Mouse (Mus musculus) liver, embryonic 12.5 days (tissue): ENCODE measurements at regions not wholly inside any gene's neighbourhood (a gene's known extent, or its start where the extent isn't known, plus 50 kb on each side); places are given as distances from the start of the nearest gene placed in this dataset.

Experiments
- ATAC-seq: fragments of 200-750 bp; cut with Nextera tagmentation; 2 replicates; pipeline ENCODE4 v1.8.0; 2017; ENCODE audit warnings: moderate number of reproducible peaks, mild to moderate bottlenecking, moderate library complexity
- H3K27ac ChIP-seq: fragments of 300-500 bp; sonication (generic); 2 replicates; pipeline ENCODE4 v1.5.1; 2016; ENCODE audit warnings: mild to moderate bottlenecking
- H3K27me3 ChIP-seq: fragments of 300-500 bp; sonication (generic); replicated peaks from 2 replicates; pipeline ENCODE4 v1.6.1; 2016; ENCODE audit warnings: mild to moderate bottlenecking, moderate library complexity
- H3K36me3 ChIP-seq: fragments of 300-500 bp; sonication (generic); 2 replicates; pipeline ENCODE4 v1.6.1; 2016; ENCODE audit warnings: mild to moderate bottlenecking, moderate library complexity
- H3K4me1 ChIP-seq: fragments of 300-500 bp; sonication (generic); 2 replicates; pipeline ENCODE4 v1.6.1; 2016
- H3K4me2 ChIP-seq: fragments of 300-500 bp; sonication (generic); 2 replicates; pipeline ENCODE4 v1.6.1; 2016; ENCODE audit warnings: mild to moderate bottlenecking, moderate library complexity
- H3K4me3 ChIP-seq: fragments of 300-500 bp; sonication (generic); 2 replicates; pipeline ENCODE4 v1.5.1; 2016; ENCODE audit warnings: mild to moderate bottlenecking, moderate library complexity
- H3K9ac ChIP-seq: fragments of 300-500 bp; sonication (generic); 2 replicates; pipeline ENCODE4 v1.6.1; 2016; ENCODE audit warnings: mild to moderate bottlenecking, moderate library complexity
- H3K9me3 ChIP-seq: fragments of 300-500 bp; sonication (generic); replicated peaks from 2 replicates; pipeline ENCODE4 v1.6.1; 2016; ENCODE audit warnings: mild to moderate bottlenecking, moderate library complexity
- WGBS: fragments of 180-500 bp; shearing (Covaris S2); methylation state at CpG from one replicate; pipeline ENCODE4 v1.1.7; 2016; ENCODE audit not compliant: insufficient replicate concordance; 5-methylcytosine and 5-hydroxymethylcytosine counted together

- no peak for ATAC-seq
- Histone ChIP-seq H3K27me3 (no peaks in the 10 kb centered on the region), H3K27ac (no peak overlapping the region), H3K9me3 (peaks cover 36% of the 10 kb centered on the region), H3K9ac (no peak overlapping the region), H3K36me3 (no peaks in the 10 kb centered on the region), H3K4me3 (no peak overlapping the region), H3K4me1 (0 out of 2 replicates have a peak, but pooled peaks cover 3% of the 10 kb centered on the region), H3K4me2 (no peak overlapping the region)
- WGBS, result 89% methylated on average over 16 of the region's 16 CpGs
Observed at GRCm38 (mm10) chr12:99643016-99643415, 79.6 kb upstream of the Foxn3 start.

- Histone ChIP-seq H3K4me2 (no peak overlapping the region), H3K4me3 (no peak overlapping the region), H3K4me1 (0 out of 2 replicates have a peak, but pooled peaks cover 3% of the 10 kb centered on the region), H3K9ac (no peak overlapping the region), H3K36me3 (no peaks in the 10 kb centered on the region), H3K27me3 (no peaks in the 10 kb centered on the region), H3K27ac (no peak overlapping the region), H3K9me3 (peaks cover 36% of the 10 kb centered on the region)
- WGBS, result 70% methylated on average over 7 of the region's 7 CpGs
- no peak for ATAC-seq
Observed at GRCm38 (mm10) chr12:99642131-99642895, 78.9 kb upstream of the Foxn3 start.

- no peaks in the 10 kb centered on the region for H3K27me3 ChIP-seq
- no peaks in the 10 kb centered on the region for H3K36me3 ChIP-seq
- no peak for ATAC-seq
- 18% methylated on average over 9 of the region's 9 CpGs for WGBS
- H3K9me3 ChIP-seq, result peaks cover 36% of the 10 kb centered on the region
- no peak overlapping the region for H3K4me3 ChIP-seq
- H3K9ac ChIP-seq, result no peak overlapping the region
- 0 out of 2 replicates have a peak, but pooled peaks cover 3% of the 10 kb centered on the region for H3K4me1 ChIP-seq
- no peak overlapping the region for H3K27ac ChIP-seq
- peak overlapping the region; percentile 45 for H3K4me2 ChIP-seq
Observed at GRCm38 (mm10) chr12:99641278-99641677, 77.9 kb upstream of the Foxn3 start.

- 0 out of 2 replicates have a peak, but pooled peaks cover 3% of the 10 kb centered on the region for H3K4me1 ChIP-seq
- 15% methylated on average over 18 of the region's 18 CpGs for WGBS
- H3K9me3 ChIP-seq, result peaks cover 32% of the 10 kb centered on the region
- no peaks in the 10 kb centered on the region for H3K27me3 ChIP-seq
- H3K4me2 ChIP-seq, result peak overlapping the region; percentile 45
- H3K4me3 ChIP-seq, result no peak overlapping the region
- H3K9ac ChIP-seq, result no peak overlapping the region
- no peaks in the 10 kb centered on the region for H3K36me3 ChIP-seq
- no peak for ATAC-seq
- no peak overlapping the region for H3K27ac ChIP-seq
Observed at GRCm38 (mm10) chr12:99640214-99641151, 77.1 kb upstream of the Foxn3 start.

- Histone ChIP-seq H3K4me2 (no peak overlapping the region), H3K27ac (no peak overlapping the region), H3K9me3 (peaks cover 25% of the 10 kb centered on the region), H3K4me3 (no peak overlapping the region), H3K9ac (no peak overlapping the region), H3K27me3 (no peaks in the 10 kb centered on the region), H3K36me3 (no peaks in the 10 kb centered on the region), H3K4me1 (0 out of 2 replicates have a peak, but pooled peaks cover 3% of the 10 kb centered on the region)
- WGBS, result 36% methylated on average over 8 of the region's 8 CpGs
- no peak for ATAC-seq
Observed at GRCm38 (mm10) chr12:99639847-99640213, 76.4 kb upstream of the Foxn3 start.

GRCm38 (mm10) chr12:99639118-99639517, 75.7 kb upstream of the Foxn3 start:
- Histone ChIP-seq H3K4me3 (no peak overlapping the region), H3K4me1 (0 out of 2 replicates have a peak, but pooled peaks cover 3% of the 10 kb centered on the region), H3K9ac (no peak overlapping the region), H3K27ac (no peak overlapping the region), H3K9me3 (peaks cover 18% of the 10 kb centered on the region), H3K4me2 (no peak overlapping the region), H3K36me3 (no peaks in the 10 kb centered on the region), H3K27me3 (no peaks in the 10 kb centered on the region)
- no peak for ATAC-seq
- WGBS, result 68% methylated on average over 3 of the region's 3 CpGs

- no peaks in the 10 kb centered on the region for H3K36me3 ChIP-seq
- H3K27ac ChIP-seq, result no peak overlapping the region
- WGBS, result 34% methylated on average over 5 of the region's 5 CpGs
- H3K27me3 ChIP-seq, result no peaks in the 10 kb centered on the region
- H3K9me3 ChIP-seq, result peaks cover 7% of the 10 kb centered on the region
- H3K9ac ChIP-seq, result no peak overlapping the region
- H3K4me2 ChIP-seq, result no peak overlapping the region
- no peak overlapping the region for H3K4me3 ChIP-seq
- 0 out of 2 replicates have a peak, but pooled peaks cover 3% of the 10 kb centered on the region for H3K4me1 ChIP-seq
- no peak for ATAC-seq
Observed at GRCm38 (mm10) chr12:99637986-99638385, 74.6 kb upstream of the Foxn3 start.

- Histone ChIP-seq H3K4me2 (no peak overlapping the region), H3K27ac (no peak overlapping the region), H3K9ac (no peak overlapping the region), H3K4me1 (0 out of 2 replicates have a peak, but pooled peaks cover 3% of the 10 kb centered on the region), H3K9me3 (no peaks in the 10 kb centered on the region), H3K36me3 (no peaks in the 10 kb centered on the region), H3K4me3 (no peak overlapping the region), H3K27me3 (no peaks in the 10 kb centered on the region)
- 60% methylated on average over 3 of the region's 3 CpGs for WGBS
- no peak for ATAC-seq
Observed at GRCm38 (mm10) chr12:99636234-99636633, 72.9 kb upstream of the Foxn3 start.

- H3K36me3 ChIP-seq, result no peaks in the 10 kb centered on the region
- ATAC-seq, result no peak
- H3K4me3 ChIP-seq, result no peak overlapping the region
- no peaks in the 10 kb centered on the region for H3K4me1 ChIP-seq
- H3K9me3 ChIP-seq, result no peaks in the 10 kb centered on the region
- 60% methylated on average over 4 of the region's 4 CpGs for WGBS
- no peak overlapping the region for H3K9ac ChIP-seq
- H3K4me2 ChIP-seq, result no peak overlapping the region
- no peak overlapping the region for H3K27ac ChIP-seq
- H3K27me3 ChIP-seq, result no peaks in the 10 kb centered on the region
Observed at GRCm38 (mm10) chr12:99635361-99635760, 72.0 kb upstream of the Foxn3 start.

GRCm38 (mm10) chr12:99634726-99635125, 71.3 kb upstream of the Foxn3 start:
- Histone ChIP-seq H3K4me3 (no peak overlapping the region), H3K9me3 (no peaks in the 10 kb centered on the region), H3K36me3 (no peaks in the 10 kb centered on the region), H3K27me3 (peaks cover 5% of the 10 kb centered on the region; the same call in 1 of the 2 replicates), H3K9ac (no peak overlapping the region), H3K4me2 (no peak overlapping the region), H3K27ac (no peak overlapping the region), H3K4me1 (no peaks in the 10 kb centered on the region)
- ATAC-seq, result no peak
- 80% methylated on average over 4 of the region's 4 CpGs for WGBS

GRCm38 (mm10) chr12:99633678-99634077, 70.3 kb upstream of the Foxn3 start:
- H3K36me3 ChIP-seq, result no peaks in the 10 kb centered on the region
- H3K4me2 ChIP-seq, result no peak overlapping the region
- no peaks in the 10 kb centered on the region for H3K9me3 ChIP-seq
- 33% methylated on average over 10 of the region's 10 CpGs for WGBS
- H3K27me3 ChIP-seq, result peaks cover 15% of the 10 kb centered on the region
- no peak overlapping the region for H3K9ac ChIP-seq
- ATAC-seq, result no peak
- H3K4me1 ChIP-seq, result no peaks in the 10 kb centered on the region
- no peak overlapping the region for H3K4me3 ChIP-seq
- H3K27ac ChIP-seq, result no peak overlapping the region

- Histone ChIP-seq H3K4me3 (no peak overlapping the region), H3K9ac (no peak overlapping the region), H3K27me3 (peaks cover 22% of the 10 kb centered on the region), H3K4me1 (peaks cover 2% of the 10 kb centered on the region; the same call in 1 of the 2 replicates), H3K36me3 (no peaks in the 10 kb centered on the region), H3K4me2 (no peak overlapping the region), H3K27ac (no peak overlapping the region), H3K9me3 (no peaks in the 10 kb centered on the region)
- WGBS, result 71% methylated on average over 6 of the region's 6 CpGs
- no peak for ATAC-seq
Observed at GRCm38 (mm10) chr12:99632988-99633387, 69.6 kb upstream of the Foxn3 start.
